Mouse (Mus musculus) hindbrain, embryonic 15.5 days (tissue): Measurements from ENCODE around the gene Scg2. TPM values are rescaled to one million over a fixed set of nuclear protein-coding genes. Genes with fewer than 3 reads are reported as not detected.

Source experiments
- ATAC-seq: fragments of 200-750 bp; cut with Nextera tagmentation; 2 replicates; pipeline ENCODE4 v1.8.0; 2017; ENCODE audit warnings: low read depth, moderate number of reproducible peaks, moderate TSS enrichment; ENCODE audit not compliant: low FRiP score
- H3K27ac ChIP-seq: fragments of 300-500 bp; sonication (generic); replicated peaks from 2 replicates; pipeline ENCODE4 v1.5.1; 2015; ENCODE audit warnings: mild to moderate bottlenecking, inconsistent platforms
- H3K27me3 ChIP-seq: fragments of 300-500 bp; sonication (generic); 2 replicates; pipeline ENCODE4 v1.6.1; 2015; ENCODE audit warnings: control low read depth, inconsistent platforms
- H3K36me3 ChIP-seq: fragments of 300-500 bp; sonication (generic); 2 replicates; pipeline ENCODE4 v1.6.1; 2015; ENCODE audit warnings: control low read depth, inconsistent platforms
- H3K4me1 ChIP-seq: fragments of 300-500 bp; sonication (generic); replicated peaks from 2 replicates; pipeline ENCODE4 v1.6.1; 2015; ENCODE audit warnings: control low read depth, inconsistent platforms
- H3K4me2 ChIP-seq: fragments of 300-500 bp; sonication (generic); 2 replicates; pipeline ENCODE4 v1.6.1; 2015; ENCODE audit warnings: moderate library complexity, mild to moderate bottlenecking, inconsistent platforms
- H3K4me3 ChIP-seq: fragments of 300-500 bp; sonication (generic); 2 replicates; pipeline ENCODE4 v1.5.1; 2015; ENCODE audit warnings: mild to moderate bottlenecking, inconsistent platforms
- H3K9ac ChIP-seq: fragments of 300-500 bp; sonication (generic); 2 replicates; pipeline ENCODE4 v1.6.1; 2015; ENCODE audit warnings: inconsistent platforms
- H3K9me3 ChIP-seq: fragments of 300-500 bp; sonication (generic); 2 replicates; pipeline ENCODE4 v1.6.1; 2016; ENCODE audit warnings: control low read depth, inconsistent platforms
- WGBS: fragments of 180-500 bp; shearing (Covaris S2); methylation state at CpG from one replicate; pipeline ENCODE4 v1.1.7; 2015; 5-methylcytosine and 5-hydroxymethylcytosine counted together
- polyA plus RNA-seq: library from polyadenylated mRNA; unstranded; fragments of >200 nt; fragmentation: Nextera tagmentation; extraction: Ambion mirVana; gene quantifications from 2 replicates; pipeline ENCODE4 v1.2.1, GENCODE M21; 2015

The Scg2 gene
- polyA plus RNA-seq, 1 experiment from 2014 or later: 166 TPM

GRCm38 (mm10) chr1:79436671-79437070 is 3.2 kb downstream of the Scg2 start:
- WGBS: 88% methylated on average over 8 of the region's 8 CpGs
- no peaks in the 10 kb centered on the region for H3K4me1 ChIP-seq
- no peak overlapping the region for H3K4me3 ChIP-seq
- peaks cover 18% of the 10 kb centered on the region for H3K36me3 ChIP-seq
- no peaks in the 10 kb centered on the region for H3K27me3 ChIP-seq
- ATAC-seq: no peak
- no peak overlapping the region for H3K27ac ChIP-seq
- no peak overlapping the region for H3K9ac ChIP-seq
- H3K9me3 ChIP-seq: no peaks in the 10 kb centered on the region
- no peak overlapping the region for H3K4me2 ChIP-seq

- H3K27ac ChIP-seq: no peak overlapping the region
- H3K4me1 ChIP-seq: no peaks in the 10 kb centered on the region
- H3K4me3 ChIP-seq: no peak overlapping the region
- H3K36me3 ChIP-seq: no peaks in the 10 kb centered on the region
- 54% methylated on average over 5 of the region's 5 CpGs for WGBS
- H3K9me3 ChIP-seq: no peaks in the 10 kb centered on the region
- H3K4me2 ChIP-seq: no peak overlapping the region
- no peaks in the 10 kb centered on the region for H3K27me3 ChIP-seq
- no peak for ATAC-seq
- no peak overlapping the region for H3K9ac ChIP-seq
Measured at GRCm38 (mm10) chr1:79429058-79429457, 10.9 kb downstream of the Scg2 start.

- Histone ChIP-seq H3K4me2 (no peak overlapping the region), H3K9ac (no peak overlapping the region), H3K27ac (no peak overlapping the region), H3K9me3 (no peaks in the 10 kb centered on the region), H3K4me1 (no peaks in the 10 kb centered on the region), H3K4me3 (no peak overlapping the region), H3K36me3 (no peaks in the 10 kb centered on the region), H3K27me3 (no peaks in the 10 kb centered on the region)
- ATAC-seq: no peak
Measured at GRCm38 (mm10) chr1:79415496-79415895, 24.4 kb downstream of the Scg2 start.

GRCm38 (mm10) chr1:79406337-79406942 is 33.5 kb downstream of the Scg2 start:
- no peak overlapping the region for H3K27ac ChIP-seq
- no peaks in the 10 kb centered on the region for H3K36me3 ChIP-seq
- H3K9me3 ChIP-seq: no peaks in the 10 kb centered on the region
- ATAC-seq: no peak
- WGBS: 52% methylated on average over 7 of the region's 7 CpGs
- H3K9ac ChIP-seq: no peak overlapping the region
- no peaks in the 10 kb centered on the region for H3K4me1 ChIP-seq
- H3K27me3 ChIP-seq: no peaks in the 10 kb centered on the region
- no peak overlapping the region for H3K4me2 ChIP-seq
- H3K4me3 ChIP-seq: no peak overlapping the region

GRCm38 (mm10) chr1:79401090-79402012 is 38.6 kb downstream of the Scg2 start:
- no peaks in the 10 kb centered on the region for H3K27me3 ChIP-seq
- no peaks in the 10 kb centered on the region for H3K36me3 ChIP-seq
- no peak overlapping the region for H3K4me2 ChIP-seq
- H3K4me3 ChIP-seq: no peak overlapping the region
- H3K9me3 ChIP-seq: no peaks in the 10 kb centered on the region
- H3K9ac ChIP-seq: no peak overlapping the region
- H3K4me1 ChIP-seq: no peaks in the 10 kb centered on the region
- WGBS: 17% methylated on average over 10 of the region's 10 CpGs
- no peak overlapping the region for H3K27ac ChIP-seq
- ATAC-seq: no peak

DNA sequence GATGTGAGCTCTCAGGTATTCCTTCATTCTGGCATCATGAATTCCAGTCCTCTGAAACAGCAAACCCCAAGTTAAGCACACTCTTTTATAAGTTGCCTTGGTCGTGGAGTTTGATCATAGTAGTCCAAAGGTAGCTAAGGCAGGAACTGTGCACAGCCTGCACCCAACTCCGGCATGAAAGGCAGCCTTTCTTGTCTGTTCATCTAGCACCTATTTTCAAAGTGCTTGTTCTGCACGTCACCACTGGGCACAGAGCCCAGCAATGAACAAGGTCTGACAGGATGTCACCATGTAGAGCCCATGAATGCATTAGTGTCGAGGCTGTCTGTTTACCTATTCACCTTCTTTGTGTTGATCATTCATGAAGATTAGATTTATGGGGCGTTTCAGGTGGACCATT is 39.6 kb downstream of the Scg2 start:
- Histone ChIP-seq H3K4me2 (no peak overlapping the region), H3K27ac (no peak overlapping the region), H3K4me3 (no peak overlapping the region), H3K27me3 (no peaks in the 10 kb centered on the region), H3K9ac (no peak overlapping the region), H3K4me1 (no peaks in the 10 kb centered on the region), H3K9me3 (no peaks in the 10 kb centered on the region), H3K36me3 (no peaks in the 10 kb centered on the region)
- 75% methylated on average over 5 of the region's 5 CpGs for WGBS
- ATAC-seq: no peak

Other genes with a start within 250 kb of the Scg2 start
- gene Ap1s3, start 231.9 kb upstream of the Scg2 start, polyA plus RNA-seq: 0.09 and 0.12 TPM in 2 replicates